Mouse (Mus musculus): ENCODE results near the gene Cebpg.

DNA sequence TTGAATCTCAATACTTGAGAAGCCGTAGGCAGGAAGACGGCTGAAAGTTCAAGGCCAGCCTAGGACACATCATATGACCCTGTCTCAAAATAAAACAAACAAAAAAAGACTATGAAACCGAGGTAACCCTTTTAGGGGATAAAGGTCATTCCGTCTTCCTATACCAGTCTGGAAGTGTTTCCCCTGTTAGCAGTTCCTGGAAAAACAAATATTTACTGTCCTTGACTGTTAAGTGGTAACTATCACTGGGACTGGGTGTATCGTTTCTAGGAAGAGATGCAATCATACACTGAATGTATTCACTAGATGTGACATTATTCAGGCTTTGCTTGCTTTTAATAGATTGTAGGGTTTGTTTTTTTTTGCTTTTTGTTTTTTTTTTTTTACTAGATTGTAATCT, 34.2 kb upstream of the Cebpg start:
- no peak for TF ChIP-seq FLI1 (IDR thresholded peaks at IDR 0.05; ENCODE audit: low read length)
- no peak for TF ChIP-seq GATA1 (IDR thresholded peaks at IDR 0.05; ENCODE audit: borderline replicate concordance, low read length)
